Mouse (Mus musculus): ENCODE results near the gene Arhgap23. TPM values are rescaled to one million over a fixed set of nuclear protein-coding genes. Genes with fewer than 3 reads are reported as not detected.

The Arhgap23 gene
- total and polyA plus RNA-seq, 3 experiments = 1.2 to 5.6 (median 4.2) TPM

DNA sequence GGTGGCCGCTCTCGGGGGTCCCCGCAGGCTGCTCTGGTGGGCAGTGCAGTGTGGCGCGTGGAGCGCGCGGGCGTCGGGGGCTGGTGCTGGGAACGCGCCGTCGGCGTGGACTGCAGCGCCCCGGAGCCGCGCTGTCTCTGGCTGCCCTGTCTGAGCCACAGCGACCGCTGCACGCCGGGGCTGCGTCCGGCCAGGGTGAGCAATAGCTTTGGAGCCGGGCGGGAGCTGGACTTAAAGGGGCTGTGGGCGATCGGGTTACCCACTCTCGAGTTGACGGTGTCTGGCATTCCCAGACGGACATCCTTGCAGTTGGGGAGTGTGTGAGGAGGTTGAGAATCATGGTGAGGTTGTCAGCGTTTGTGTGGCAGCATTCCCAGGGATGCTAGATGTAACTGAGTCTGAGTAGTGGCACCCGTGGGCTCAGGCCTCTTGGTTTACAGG is 25.1 kb downstream of the Arhgap23 start:
- Histone ChIP-seq H3K36me3 (replicated peaks in 1 of 2; ENCODE audit: control insufficient read depth in 1 of 2, insufficient read depth in 1 of 2, low read length in 1 of 2) (peaks cover 3 to 25% of the 10 kb centered on the region in 2 experiments), H3K4me2 (ENCODE audit: insufficient read depth, low read depth, poor library complexity, severe bottlenecking) (no peak overlapping the region), H3K9me3 (replicated peaks; ENCODE audit: low read length) (no peaks in the 10 kb centered on the region), H3K4me3 (replicated peaks in 1 of 3; ENCODE audit: low read depth in 2 of 3, low read length in 2 of 3, poor library complexity in 1 of 3) (no peak overlapping the region), H3K27ac (ENCODE audit: insufficient read depth, low read depth) (no peak overlapping the region), H3K9ac (ENCODE audit: insufficient read depth, low read depth) (no peak overlapping the region), H3K27me3 (replicated peaks) (no peaks in the 10 kb centered on the region), H3K79me2 (replicated peaks; ENCODE audit: control insufficient read depth, extremely low read depth, insufficient read depth, poor library complexity, severe bottlenecking) (no peaks in the 10 kb centered on the region), H3K4me1 (ENCODE audit: control insufficient read depth in 1 of 2, insufficient read depth in 2 of 2) (peaks cover 20 to 51% of the 10 kb centered on the region in 2 experiments)
- DNase-seq (ENCODE audit: extremely low read depth) = no peak
- in situ Hi-C loops (cut with MboI; ENCODE audit: low pct_ligation_motif_present, low pct_unique_long_range_greater_than_20kb, low sequenced_read_pairs) = no loop called here
- dilution Hi-C loops (cut with MboI; ENCODE audit: extremely low pct_ligation_motif_present, extremely low pct_unique_long_range_greater_than_20kb, low sequenced_read_pairs) = no loop called here
- TF ChIP-seq MXI1 (IDR thresholded peaks at IDR 0.05; ENCODE audit: low read depth, low read length) (no peak), NELFE (IDR thresholded peaks at IDR 0.05; ENCODE audit: low read depth, low read length) (no peak), BHLHE40 (IDR thresholded peaks at IDR 0.05; ENCODE audit: low read depth, low read length) (no peak), GABPA (IDR thresholded peaks at IDR 0.05; ENCODE audit: insufficient replicate concordance, low read depth, low read length) (no peak), POLR2A (IDR thresholded peaks at IDR 0.05; ENCODE audit: low read depth, low read length) (no peak), HCFC1 (IDR thresholded peaks at IDR 0.05; ENCODE audit: low read depth, low read length) (no peak), NRF1 (IDR thresholded peaks at IDR 0.05; ENCODE audit: low read depth, low read length) (no peak), ELF1 (IDR thresholded peaks at IDR 0.05; ENCODE audit: low read depth, low read length) (no peak), E2F4 (IDR thresholded peaks at IDR 0.05; ENCODE audit: insufficient replicate concordance, low read depth, low read length) (no peak), CHD1 (IDR thresholded peaks at IDR 0.05; ENCODE audit: low read depth, low read length) (no peak)

DNA sequence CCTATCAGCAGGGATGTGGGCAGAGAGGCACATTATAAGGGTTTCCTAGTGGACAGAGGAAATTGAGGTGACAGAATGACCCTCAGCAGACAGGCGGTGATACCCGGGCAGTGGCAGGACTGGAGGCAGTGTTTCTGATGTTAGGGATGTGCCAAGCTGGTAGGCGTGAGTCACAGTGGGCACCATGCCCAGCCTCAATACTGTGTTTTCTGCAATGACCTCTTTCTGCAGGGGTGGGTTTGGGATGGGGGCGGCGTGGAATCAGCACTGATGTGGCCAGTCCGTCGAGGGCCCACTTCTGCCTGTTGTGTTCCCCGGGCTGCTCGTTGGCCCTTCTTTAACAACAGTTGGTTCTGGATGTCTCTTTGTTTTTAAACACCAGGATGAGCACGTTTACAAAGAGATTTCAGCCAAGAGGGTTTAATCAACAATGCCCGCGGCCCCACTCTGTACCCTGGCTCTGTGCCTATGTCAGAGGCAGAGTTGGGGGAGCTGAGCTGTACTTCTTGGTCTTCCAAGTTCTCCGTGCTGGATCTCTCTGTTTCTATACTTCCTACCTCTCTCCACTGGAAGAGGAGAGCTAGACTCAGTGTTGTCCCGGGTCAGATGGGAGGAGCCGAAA is 25.8 kb downstream of the Arhgap23 start:
- Histone ChIP-seq H3K27me3 (replicated peaks) (no peaks in the 10 kb centered on the region), H3K9me3 (replicated peaks; ENCODE audit: low read length) (no peaks in the 10 kb centered on the region), H3K27ac (ENCODE audit: insufficient read depth, low read depth) (no peak overlapping the region), H3K79me2 (replicated peaks; ENCODE audit: control insufficient read depth, extremely low read depth, insufficient read depth, poor library complexity, severe bottlenecking) (no peaks in the 10 kb centered on the region), H3K4me2 (ENCODE audit: insufficient read depth, low read depth, poor library complexity, severe bottlenecking) (no peak overlapping the region), H3K36me3 (replicated peaks in 1 of 2; ENCODE audit: control insufficient read depth in 1 of 2, insufficient read depth in 1 of 2, low read length in 1 of 2) (peaks cover 3 to 31% of the 10 kb centered on the region in 2 experiments), H3K9ac (ENCODE audit: insufficient read depth, low read depth) (no peak overlapping the region), H3K4me3 (replicated peaks in 1 of 3; ENCODE audit: low read depth in 2 of 3, low read length in 2 of 3, poor library complexity in 1 of 3) (no peak overlapping the region), H3K4me1 (ENCODE audit: control insufficient read depth in 1 of 2, insufficient read depth in 2 of 2) (peaks cover 20 to 48% of the 10 kb centered on the region in 2 experiments)
- dilution Hi-C loops (cut with MboI; ENCODE audit: extremely low pct_ligation_motif_present, extremely low pct_unique_long_range_greater_than_20kb, low sequenced_read_pairs) = no loop called here
- no peak for DNase-seq (ENCODE audit: extremely low read depth)
- in situ Hi-C loops (cut with MboI; ENCODE audit: low pct_ligation_motif_present, low pct_unique_long_range_greater_than_20kb, low sequenced_read_pairs) = no loop called here
- TF ChIP-seq NELFE (IDR thresholded peaks at IDR 0.05; ENCODE audit: low read depth, low read length) = no peak
- TF ChIP-seq ZNF384 (IDR thresholded peaks at IDR 0.05; ENCODE audit: low read depth, low read length) = no peak
- TF ChIP-seq GABPA (IDR thresholded peaks at IDR 0.05; ENCODE audit: insufficient replicate concordance, low read depth, low read length) = no peak
- no peak for TF ChIP-seq JUN (IDR thresholded peaks at IDR 0.05; ENCODE audit: insufficient read depth, low read depth, low read length)
- TF ChIP-seq MAZ (IDR thresholded peaks at IDR 0.05; ENCODE audit: low read depth, low read length) = no peak
- no peak for TF ChIP-seq CTCF (conservative IDR thresholded peaks at IDR 0.05 in 1 of 2, IDR thresholded peaks at IDR 0.05 in 1 of 2; ENCODE audit: low read depth in 2 of 2, low read length in 2 of 2)
- TF ChIP-seq TBP (conservative IDR thresholded peaks at IDR 0.05; ENCODE audit: low read depth, low read length) = no peak
- TF ChIP-seq ZC3H11A (IDR thresholded peaks at IDR 0.05; ENCODE audit: low read depth, low read length) = no peak
- TF ChIP-seq MYC (IDR thresholded peaks at IDR 0.05; ENCODE audit: low read depth, low read length) = no peak
- no peak for TF ChIP-seq BHLHE40 (IDR thresholded peaks at IDR 0.05; ENCODE audit: low read depth, low read length)
- no peak for TF ChIP-seq IRF4 (IDR thresholded peaks at IDR 0.05; ENCODE audit: low read depth, low read length)
